Mouse (Mus musculus) embryonic facial prominence, embryonic 10.5 days (tissue): Measurements from ENCODE around the gene Pkn2. TPM values are rescaled to one million over a fixed set of nuclear protein-coding genes. Genes with fewer than 3 reads are reported as not detected.
A peak's percentile ranks its signal among the peaks of the same experiment; 100 is the strongest.

Experiments used
- DNase-seq: peaks from one replicate; pipeline ENCODE4 v3.0.0-alpha.2; 2017; ENCODE audit warnings: low spot score
- H3K27ac ChIP-seq: fragments of 300-500 bp; sonication (generic); replicated peaks from 2 replicates; pipeline ENCODE4 v1.5.1; 2016; ENCODE audit warnings: mild to moderate bottlenecking
- H3K27me3 ChIP-seq: fragments of 300-500 bp; sonication (generic); replicated peaks from 2 replicates; pipeline ENCODE4 v1.6.1; 2016; ENCODE audit warnings: low read depth, mild to moderate bottlenecking; ENCODE audit not compliant: poor library complexity, severe bottlenecking
- H3K36me3 ChIP-seq: fragments of 300-500 bp; sonication (generic); replicated peaks from 2 replicates; pipeline ENCODE4 v1.6.1; 2016; ENCODE audit warnings: mild to moderate bottlenecking, moderate library complexity
- H3K4me1 ChIP-seq: fragments of 300-500 bp; sonication (generic); 2 replicates; pipeline ENCODE4 v1.6.1; 2016
- H3K4me3 ChIP-seq: fragments of 300-500 bp; sonication (generic); 2 replicates; pipeline ENCODE4 v1.5.1; 2016; ENCODE audit warnings: mild to moderate bottlenecking, moderate library complexity
- H3K9me3 ChIP-seq: fragments of 300-500 bp; sonication (generic); 2 replicates; pipeline ENCODE4 v1.6.1; 2016; ENCODE audit warnings: mild to moderate bottlenecking
- WGBS: fragments of 180-500 bp; shearing (Covaris S2); methylation state at CpG from one replicate; pipeline ENCODE4 v1.1.7; 2016; 5-methylcytosine and 5-hydroxymethylcytosine counted together
- polyA plus RNA-seq: library from polyadenylated mRNA; unstranded; fragments of >200 nt; fragmentation: Nextera tagmentation; extraction: Ambion mirVana; gene quantifications from 2 replicates; pipeline ENCODE4 v1.2.1, GENCODE M21; 2016

Gene Pkn2
- polyA plus RNA-seq = 55.0 and 55.6 TPM in 2 replicates

GRCm38 (mm10) chr3:142881872-142882623 is at the start of gene Pkn2:
Gene Pkn2, minus strand, starts transcription at chr3:142882004.
- H3K4me1 ChIP-seq = peaks cover 10% of the 10 kb centered on the region
- peak; percentile 100 for DNase-seq
- WGBS = under 1% methylated on average over 83 of the region's 84 CpGs

GRCm38 (mm10) chr3:142929906-142930305 is 48.1 kb upstream of the Pkn2 start:
- H3K4me1 ChIP-seq = no peaks in the 10 kb centered on the region
- H3K4me3 ChIP-seq = no peak overlapping the region
- no peak for DNase-seq
- no peaks in the 10 kb centered on the region for H3K9me3 ChIP-seq
- H3K36me3 ChIP-seq = no peaks in the 10 kb centered on the region
- no peaks in the 10 kb centered on the region for H3K27me3 ChIP-seq
- 83% methylated on average over 2 of the region's 2 CpGs for WGBS
- H3K27ac ChIP-seq = no peak overlapping the region

More at GRCm38 (mm10) chr3:142881872-142882623, at the start of gene Pkn2:
- H3K36me3 ChIP-seq = no peaks in the 10 kb centered on the region
- peak within 1 kb of the TSS; percentile 99 for H3K4me3 ChIP-seq
- H3K27me3 ChIP-seq = no peaks in the 10 kb centered on the region
- H3K9me3 ChIP-seq = no peaks in the 10 kb centered on the region
- peak within 1 kb of the TSS; percentile 94 for H3K27ac ChIP-seq

- Histone ChIP-seq H3K27ac (no peak overlapping the region), H3K9me3 (no peaks in the 10 kb centered on the region), H3K36me3 (no peaks in the 10 kb centered on the region), H3K4me1 (no peaks in the 10 kb centered on the region), H3K4me3 (no peak overlapping the region), H3K27me3 (no peaks in the 10 kb centered on the region)
- 88% methylated on average over 3 of the region's 3 CpGs for WGBS
- DNase-seq = no peak
Measured at GRCm38 (mm10) chr3:142927311-142927710, 45.5 kb upstream of the Pkn2 start.

GRCm38 (mm10) chr3:142924831-142925348 is 43.1 kb upstream of the Pkn2 start:
- Histone ChIP-seq H3K27me3 (no peaks in the 10 kb centered on the region), H3K4me1 (no peaks in the 10 kb centered on the region), H3K36me3 (no peaks in the 10 kb centered on the region), H3K27ac (no peak overlapping the region), H3K9me3 (no peaks in the 10 kb centered on the region), H3K4me3 (no peak overlapping the region)
- 85% methylated on average over 2 of the region's 2 CpGs for WGBS
- DNase-seq = no peak

- WGBS = 85% methylated on average over 3 of the region's 3 CpGs
- Histone ChIP-seq H3K36me3 (no peaks in the 10 kb centered on the region), H3K4me3 (no peak overlapping the region), H3K9me3 (no peaks in the 10 kb centered on the region), H3K4me1 (no peaks in the 10 kb centered on the region), H3K27me3 (no peaks in the 10 kb centered on the region), H3K27ac (no peak overlapping the region)
- no peak for DNase-seq
Measured at GRCm38 (mm10) chr3:142919070-142919469, 37.3 kb upstream of the Pkn2 start.

GRCm38 (mm10) chr3:142917760-142918439 is 36.1 kb upstream of the Pkn2 start:
- 80% methylated on average over 4 of the region's 4 CpGs for WGBS
- Histone ChIP-seq H3K27me3 (no peaks in the 10 kb centered on the region), H3K4me1 (no peaks in the 10 kb centered on the region), H3K9me3 (no peaks in the 10 kb centered on the region), H3K27ac (no peak overlapping the region), H3K36me3 (no peaks in the 10 kb centered on the region), H3K4me3 (no peak overlapping the region)
- DNase-seq = no peak

GRCm38 (mm10) chr3:142917171-142917570 is 35.4 kb upstream of the Pkn2 start:
- DNase-seq = no peak
- Histone ChIP-seq H3K36me3 (no peaks in the 10 kb centered on the region), H3K27me3 (no peaks in the 10 kb centered on the region), H3K9me3 (no peaks in the 10 kb centered on the region), H3K4me1 (no peaks in the 10 kb centered on the region), H3K27ac (no peak overlapping the region), H3K4me3 (no peak overlapping the region)
- 91% methylated on average over 4 of the region's 4 CpGs for WGBS

GRCm38 (mm10) chr3:142913295-142913694 is 31.5 kb upstream of the Pkn2 start:
- Histone ChIP-seq H3K4me1 (no peaks in the 10 kb centered on the region), H3K27ac (no peak overlapping the region), H3K36me3 (no peaks in the 10 kb centered on the region), H3K9me3 (no peaks in the 10 kb centered on the region), H3K27me3 (no peaks in the 10 kb centered on the region), H3K4me3 (no peak overlapping the region)
- WGBS = 83% methylated on average over 1 of the region's 1 CpGs
- DNase-seq = no peak

- Histone ChIP-seq H3K36me3 (no peaks in the 10 kb centered on the region), H3K9me3 (no peaks in the 10 kb centered on the region), H3K27ac (no peak overlapping the region), H3K27me3 (no peaks in the 10 kb centered on the region), H3K4me3 (no peak overlapping the region), H3K4me1 (no peaks in the 10 kb centered on the region)
- WGBS = 90% methylated on average over 2 of the region's 2 CpGs
- no peak for DNase-seq
Measured at GRCm38 (mm10) chr3:142899683-142900082, 17.9 kb upstream of the Pkn2 start.

- H3K4me1 ChIP-seq = no peaks in the 10 kb centered on the region
- 82% methylated on average over 8 of the region's 8 CpGs for WGBS
- no peaks in the 10 kb centered on the region for H3K9me3 ChIP-seq
- H3K4me3 ChIP-seq = no peak overlapping the region
- no peak for DNase-seq
- H3K27ac ChIP-seq = no peak overlapping the region
- no peaks in the 10 kb centered on the region for H3K27me3 ChIP-seq
- no peaks in the 10 kb centered on the region for H3K36me3 ChIP-seq
Measured at GRCm38 (mm10) chr3:142898949-142899396, 17.2 kb upstream of the Pkn2 start.

GRCm38 (mm10) chr3:142890442-142890841 is 8.6 kb upstream of the Pkn2 start:
- H3K4me1 ChIP-seq = no peaks in the 10 kb centered on the region
- no peaks in the 10 kb centered on the region for H3K36me3 ChIP-seq
- no peak overlapping the region for H3K4me3 ChIP-seq
- H3K9me3 ChIP-seq = no peaks in the 10 kb centered on the region
- H3K27me3 ChIP-seq = no peaks in the 10 kb centered on the region
- no peak overlapping the region for H3K27ac ChIP-seq
- 85% methylated on average over 3 of the region's 3 CpGs for WGBS
- DNase-seq = no peak

GRCm38 (mm10) chr3:142886963-142887362 is 5.2 kb upstream of the Pkn2 start:
- 87% methylated on average over 3 of the region's 3 CpGs for WGBS
- no peak overlapping the region for H3K27ac ChIP-seq
- DNase-seq = no peak
- peaks cover 7% of the 10 kb centered on the region for H3K4me1 ChIP-seq
- H3K4me3 ChIP-seq = no peak overlapping the region
- H3K9me3 ChIP-seq = no peaks in the 10 kb centered on the region
- H3K27me3 ChIP-seq = no peaks in the 10 kb centered on the region
- H3K36me3 ChIP-seq = no peaks in the 10 kb centered on the region

- no peaks in the 10 kb centered on the region for H3K27me3 ChIP-seq
- no peak for DNase-seq
- peaks cover 10% of the 10 kb centered on the region for H3K4me1 ChIP-seq
- no peaks in the 10 kb centered on the region for H3K36me3 ChIP-seq
- H3K9me3 ChIP-seq = no peaks in the 10 kb centered on the region
- H3K4me3 ChIP-seq = no peak overlapping the region
- H3K27ac ChIP-seq = no peak overlapping the region
Measured at GRCm38 (mm10) chr3:142884594-142884993, 2.8 kb upstream of the Pkn2 start.
